Mouse (Mus musculus) naive thymus-derived CD4-positive, alpha-beta T cell, adult 5 months (primary cell): ENCODE measurements around the gene Olfr1247. TPM values are rescaled to one million over a fixed set of nuclear protein-coding genes. Genes with fewer than 3 reads are reported as not detected.

ENCODE experiments used
- polyA plus RNA-seq: library from polyadenylated mRNA; unstranded; fragments of 100-300 nt; shearing (Covaris generic); gene quantifications from one replicate; pipeline ENCODE4 v1.2.1, GENCODE M21; 2017

The Olfr1247 gene
- polyA plus RNA-seq, result not detected

DNA sequence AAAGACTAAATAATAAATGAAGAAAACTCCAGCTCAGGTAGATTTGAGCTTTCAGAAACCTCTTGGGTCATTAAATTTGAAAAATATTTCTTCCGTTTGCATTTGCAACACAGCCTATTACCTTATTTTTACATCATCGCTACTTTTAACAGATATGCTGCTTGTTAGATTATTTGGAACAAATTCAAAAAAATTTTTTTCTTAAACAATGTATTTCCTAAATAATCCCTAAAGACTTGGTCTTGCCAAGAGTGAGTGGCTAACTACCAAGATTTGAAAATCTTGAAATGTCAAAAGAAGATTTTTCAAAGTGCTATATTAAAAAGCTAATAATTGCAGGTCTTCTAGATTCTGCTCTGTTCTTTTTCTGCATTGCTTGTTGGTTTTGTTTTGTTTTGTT, at the start of gene Olfr1247:
TSS of gene Olfr1247 (minus strand) at position 101 of the 400 bp plus-strand sequence.

GRCm38 (mm10) chr2:89661367-89661766, 47.4 kb upstream of the Olfr1247 start, which contains the start of gene Olfr1250:
Olfr1250 (minus strand) TSS chr2:89661467.

DNA sequence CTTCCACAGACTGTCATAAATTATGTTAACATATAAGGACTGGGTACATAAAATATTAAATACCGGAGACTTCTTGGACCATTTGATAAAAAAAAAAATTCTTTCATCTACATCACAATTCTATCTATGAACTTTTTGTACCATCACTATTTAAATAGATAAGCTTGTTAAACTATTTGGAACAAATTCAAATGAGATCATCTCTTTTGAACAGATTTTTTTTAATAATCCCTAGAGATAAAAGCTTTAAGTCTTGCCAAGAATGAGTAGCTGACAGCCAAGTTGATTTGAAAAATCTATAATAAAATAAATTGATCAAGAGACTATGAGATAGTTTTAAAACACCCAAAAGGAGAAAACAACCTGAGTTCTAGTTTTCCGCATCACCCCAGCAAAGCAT, 21.0 kb upstream of the Olfr1247 start, which contains the start of gene Olfr1249:
TSS of gene Olfr1249 (minus strand) at position 101 of the 400 bp plus-strand sequence.

DNA sequence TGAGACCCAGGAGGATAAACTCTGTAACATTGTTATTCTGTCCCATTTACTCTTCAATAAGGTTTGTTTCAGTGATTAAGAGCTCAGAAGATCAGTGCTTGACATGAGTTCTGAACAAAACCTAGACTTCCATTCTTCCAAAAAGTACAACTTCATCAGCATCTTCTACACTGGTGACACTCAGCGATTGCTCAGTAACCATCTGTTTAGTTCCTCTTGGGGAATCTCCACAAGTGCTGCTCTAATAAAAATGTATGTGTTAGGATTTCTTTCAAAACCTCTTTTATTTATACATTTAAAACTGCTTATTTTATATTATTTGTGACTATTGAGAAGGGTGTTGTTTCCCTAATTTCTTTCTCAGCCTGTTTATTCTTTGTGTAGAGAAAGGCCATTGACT, 4.2 kb upstream of the Olfr1247 start, which contains the start of gene Olfr1248:
TSS of gene Olfr1248 (minus strand) at position 101 of the 400 bp plus-strand sequence.

DNA sequence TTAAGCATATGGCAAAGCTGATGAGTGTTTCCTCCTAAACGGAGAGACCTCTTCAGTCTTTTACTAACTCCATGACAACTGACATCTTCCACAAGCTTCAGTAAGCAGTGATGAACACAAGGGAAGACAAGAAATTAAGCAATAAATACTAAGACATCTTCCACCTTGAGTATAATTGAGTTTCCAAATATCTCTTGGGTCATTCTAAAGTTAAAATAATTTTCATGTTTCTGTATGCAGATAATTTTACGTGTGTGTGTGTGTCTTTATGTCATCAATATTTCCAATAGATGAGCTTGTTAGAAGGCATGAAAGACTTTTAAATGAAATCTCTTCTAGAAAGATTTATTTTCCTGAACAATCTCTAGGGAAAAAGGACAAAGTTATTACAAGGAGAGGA, 20.9 kb downstream of the Olfr1247 start, which contains the start of gene Olfr1246:
TSS of gene Olfr1246 (minus strand) at position 101 of the 400 bp plus-strand sequence.

GRCm38 (mm10) chr2:89578347-89578746, 35.6 kb downstream of the Olfr1247 start, which contains the start of gene Olfr1245:
Olfr1245 (minus strand) TSS chr2:89578447.

Other genes starting within 250 kb of the Olfr1247 start
- not detected for gene Olfr1234, start 249.3 kb downstream of the Olfr1247 start, polyA plus RNA-seq
- gene Olfr1238, start 204.5 kb downstream of the Olfr1247 start, polyA plus RNA-seq, result not detected
- gene Olfr1239, start 193.7 kb downstream of the Olfr1247 start, polyA plus RNA-seq, result not detected
- not detected for gene Olfr1240, start 171.1 kb downstream of the Olfr1247 start, polyA plus RNA-seq
- not detected for gene Olfr1241, start 127.0 kb downstream of the Olfr1247 start, polyA plus RNA-seq
- not detected for gene Olfr1242, start 115.8 kb downstream of the Olfr1247 start, polyA plus RNA-seq
- gene Olfr1243, start 82.6 kb downstream of the Olfr1247 start, polyA plus RNA-seq, result not detected
- not detected for gene Olfr1245, start 35.7 kb downstream of the Olfr1247 start, polyA plus RNA-seq
- gene Olfr1246, start 21.0 kb downstream of the Olfr1247 start, polyA plus RNA-seq, result not detected
- not detected for gene Olfr1248, start 4.1 kb upstream of the Olfr1247 start, polyA plus RNA-seq
- gene Olfr1249, start 20.9 kb upstream of the Olfr1247 start, polyA plus RNA-seq, result not detected
- not detected for gene Olfr1250, start 47.3 kb upstream of the Olfr1247 start, polyA plus RNA-seq
- gene Olfr1251, start 57.8 kb upstream of the Olfr1247 start, polyA plus RNA-seq, result not detected
- not detected for gene Olfr1252, start 110.9 kb upstream of the Olfr1247 start, polyA plus RNA-seq
- not detected for gene Olfr1253, start 143.0 kb upstream of the Olfr1247 start, polyA plus RNA-seq
- gene Olfr1254, start 179.5 kb upstream of the Olfr1247 start, polyA plus RNA-seq, result not detected
- not detected for gene Olfr1255, start 197.9 kb upstream of the Olfr1247 start, polyA plus RNA-seq
- gene Olfr1256, start 227.4 kb upstream of the Olfr1247 start, polyA plus RNA-seq, result not detected
- gene Olfr48, start 234.1 kb upstream of the Olfr1247 start, polyA plus RNA-seq, result not detected